Mouse (Mus musculus): ENCODE data around the gene Phtf2. TPM values are rescaled to one million over a fixed set of nuclear protein-coding genes. Genes with fewer than 3 reads are reported as not detected.
"Not testable (repeated sequence)": the region's sequence is repeated elsewhere in the genome, so short reads cannot be mapped to it uniquely, and the experiment has no call there.

Gene Phtf2
- total RNA-seq, 2 experiments from 2014 or later: 11.2 to 12.3 TPM

- ATAC-seq (replicated peaks; ENCODE audit: poor library complexity, severe bottlenecking): no peak
These were observed 102.7 kb downstream of the Phtf2 start for GRCm38 (mm10) chr5:20779191-20779590.

- no peak for ATAC-seq (replicated peaks; ENCODE audit: poor library complexity, severe bottlenecking)
These were observed 103.5 kb downstream of the Phtf2 start for GRCm38 (mm10) chr5:20778274-20778984.

- no peak for ATAC-seq (replicated peaks; ENCODE audit: poor library complexity, severe bottlenecking)
These were observed 108.6 kb downstream of the Phtf2 start for GRCm38 (mm10) chr5:20773341-20773740.

- no peak for ATAC-seq (replicated peaks; ENCODE audit: poor library complexity, severe bottlenecking)
These were observed 116.5 kb downstream of the Phtf2 start for GRCm38 (mm10) chr5:20765365-20765920.

GRCm38 (mm10) chr5:20762441-20762840, 119.5 kb downstream of the Phtf2 start:
- ATAC-seq (replicated peaks; ENCODE audit: poor library complexity, severe bottlenecking): not testable (repeated sequence)

GRCm38 (mm10) chr5:20760368-20761162, 121.4 kb downstream of the Phtf2 start:
- ATAC-seq (replicated peaks; ENCODE audit: poor library complexity, severe bottlenecking): no peak

DNA sequence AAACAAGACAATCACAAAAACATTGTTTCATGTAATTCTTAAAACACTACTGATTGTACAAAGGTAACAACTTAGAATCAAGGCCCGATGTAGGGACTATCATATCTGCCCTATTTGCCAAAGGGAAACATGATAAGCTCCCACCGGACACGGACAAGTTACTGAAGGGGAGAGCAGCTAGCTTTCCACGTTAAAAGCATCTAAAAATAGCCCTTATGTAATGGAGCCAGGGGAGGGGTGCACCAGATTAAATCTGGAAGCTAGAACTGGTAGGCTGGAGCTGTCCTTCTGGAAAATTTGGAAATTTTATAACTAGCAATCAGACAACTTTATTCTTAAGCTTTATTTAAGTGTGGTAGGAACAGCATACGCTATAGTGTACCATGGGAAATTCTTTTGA, 122.2 kb downstream of the Phtf2 start:
- ATAC-seq (replicated peaks; ENCODE audit: poor library complexity, severe bottlenecking): no peak

- no peak for ATAC-seq (replicated peaks; ENCODE audit: poor library complexity, severe bottlenecking)
These were observed 128.0 kb downstream of the Phtf2 start for GRCm38 (mm10) chr5:20753963-20754362.

- no peak for ATAC-seq (replicated peaks; ENCODE audit: poor library complexity, severe bottlenecking)
These were observed 128.8 kb downstream of the Phtf2 start for GRCm38 (mm10) chr5:20753096-20753495.

- no peak for ATAC-seq (replicated peaks; ENCODE audit: poor library complexity, severe bottlenecking)
These were observed 130.2 kb downstream of the Phtf2 start for GRCm38 (mm10) chr5:20751696-20752095.

- no peak for ATAC-seq (replicated peaks; ENCODE audit: poor library complexity, severe bottlenecking)
These were observed 130.9 kb downstream of the Phtf2 start for GRCm38 (mm10) chr5:20751000-20751399.

- peak; percentile 91 for ATAC-seq (replicated peaks; ENCODE audit: poor library complexity, severe bottlenecking)
These were observed 132.4 kb downstream of the Phtf2 start for GRCm38 (mm10) chr5:20749535-20749934.

DNA sequence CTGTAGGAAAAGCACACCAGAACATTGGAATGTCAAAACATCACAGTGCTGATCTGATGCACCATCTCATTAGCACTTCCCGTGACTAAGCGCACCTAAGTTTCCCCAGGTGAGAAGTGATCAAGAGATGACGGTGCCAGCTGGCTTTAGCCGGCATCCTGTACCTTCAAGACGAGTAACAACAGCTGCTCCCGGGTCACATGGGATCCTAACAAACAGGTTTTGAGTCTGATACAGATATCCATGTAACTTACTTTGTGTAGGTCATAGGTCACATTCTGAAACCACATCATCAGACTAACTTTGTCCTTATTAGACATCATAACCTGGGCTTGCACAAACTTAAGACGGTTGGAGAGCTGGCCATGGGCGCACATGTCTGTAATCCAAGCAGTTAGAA, 133.1 kb downstream of the Phtf2 start:
- ATAC-seq (replicated peaks; ENCODE audit: poor library complexity, severe bottlenecking): no peak

- no peak for ATAC-seq (replicated peaks; ENCODE audit: poor library complexity, severe bottlenecking)
These were observed 133.8 kb downstream of the Phtf2 start for GRCm38 (mm10) chr5:20748142-20748541.

GRCm38 (mm10) chr5:20741936-20742335, 140.0 kb downstream of the Phtf2 start:
- no peak for ATAC-seq (replicated peaks; ENCODE audit: poor library complexity, severe bottlenecking)

GRCm38 (mm10) chr5:20741193-20741592, 140.7 kb downstream of the Phtf2 start:
- ATAC-seq (replicated peaks; ENCODE audit: poor library complexity, severe bottlenecking): no peak

GRCm38 (mm10) chr5:20738795-20739194, 143.1 kb downstream of the Phtf2 start:
- ATAC-seq (replicated peaks; ENCODE audit: poor library complexity, severe bottlenecking): no peak

GRCm38 (mm10) chr5:20723226-20723625, 158.7 kb downstream of the Phtf2 start:
- ATAC-seq (replicated peaks; ENCODE audit: poor library complexity, severe bottlenecking): not testable (repeated sequence)

GRCm38 (mm10) chr5:20720201-20720900, 161.6 kb downstream of the Phtf2 start:
- ATAC-seq (replicated peaks; ENCODE audit: poor library complexity, severe bottlenecking): no peak

DNA sequence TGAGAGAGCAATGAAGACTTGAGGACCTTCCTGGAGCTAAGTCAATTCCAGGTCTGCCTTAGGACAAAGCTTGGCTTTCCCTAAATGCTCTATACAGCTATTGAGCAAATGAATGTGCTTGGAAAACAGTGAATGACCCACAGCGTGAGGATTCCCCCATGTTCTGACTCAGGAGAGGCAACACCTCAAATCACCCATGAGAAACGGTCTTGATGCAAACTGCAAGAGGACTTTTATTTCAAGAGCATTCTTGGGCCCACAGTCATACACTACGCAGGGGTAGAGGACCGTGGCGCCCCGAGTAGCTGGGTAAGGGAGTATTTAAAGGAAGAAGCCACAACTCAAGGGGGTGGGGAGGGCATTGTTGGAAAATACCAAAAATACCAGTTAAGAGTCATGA, 165.9 kb downstream of the Phtf2 start:
- not testable (repeated sequence) for ATAC-seq (replicated peaks; ENCODE audit: poor library complexity, severe bottlenecking)

- not testable (repeated sequence) for ATAC-seq (replicated peaks; ENCODE audit: poor library complexity, severe bottlenecking)
These were observed 167.3 kb downstream of the Phtf2 start for GRCm38 (mm10) chr5:20714619-20715018.
